Mouse (Mus musculus) heart, postnatal 10 days (tissue): ENCODE measurements around the gene Ush2a. TPM values are rescaled to one million over a fixed set of nuclear protein-coding genes. Genes with fewer than 3 reads are reported as not detected.

Source experiments
- DNase-seq, 2 experiments: peaks; one replicate each; pipeline ENCODE4 v3.0.0; 2021
- intact Hi-C: fragments of 180-260 bp; cut with DNase I; formaldehyde crosslinking; loops from one replicate; pipeline ENCODE4 v1.15.1; 2025
- total RNA-seq, 2 experiments: library from RNA; stranded (reverse); gene quantifications; 2 replicates each; pipeline ENCODE4 v1.2.3; 2021

Gene Ush2a
- total RNA-seq, 2 experiments from 2014 or later = 0.07 to 0.24 TPM

DNA sequence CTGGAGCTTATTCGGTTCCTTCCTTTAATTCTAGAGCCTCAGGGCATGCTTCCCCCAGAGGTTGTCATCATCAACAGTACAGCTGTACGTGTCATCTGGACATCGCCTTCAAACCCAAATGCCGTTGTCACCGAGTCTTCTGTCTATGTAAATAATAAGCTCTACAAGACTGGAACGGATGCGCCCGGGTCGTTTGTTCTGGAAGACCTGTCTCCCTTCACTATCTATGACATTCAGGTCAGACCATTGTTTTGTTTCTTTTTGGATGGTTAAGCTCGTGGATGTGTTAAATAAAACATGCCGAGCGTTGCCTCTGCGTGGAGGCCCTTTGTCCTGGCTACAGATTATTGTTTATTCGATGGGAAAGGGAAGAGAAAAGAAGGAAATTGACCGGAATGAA lies 493.2 kb downstream of the Ush2a start:
- DNase-seq = no peak
- intact Hi-C loops = no loop called here

DNA sequence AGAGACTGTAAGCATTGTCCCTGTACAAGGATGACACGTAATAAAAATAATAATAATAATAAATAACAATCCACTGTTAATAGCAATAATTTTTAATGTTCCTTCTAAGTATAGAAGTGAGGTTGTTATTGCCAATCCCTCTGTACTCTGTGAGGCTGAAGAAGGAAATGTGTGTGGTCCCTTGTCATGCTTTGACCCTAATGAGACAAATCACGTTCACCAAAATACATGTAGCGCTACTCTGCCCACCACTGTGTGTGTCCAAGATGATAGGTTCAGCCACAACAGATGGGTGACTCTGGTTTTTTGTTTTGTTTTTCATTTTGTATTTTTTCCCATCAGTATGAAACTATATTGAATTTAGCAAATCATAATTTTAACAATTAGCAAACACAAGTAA lies 498.7 kb downstream of the Ush2a start:
- intact Hi-C loops = no loop called here

DNA sequence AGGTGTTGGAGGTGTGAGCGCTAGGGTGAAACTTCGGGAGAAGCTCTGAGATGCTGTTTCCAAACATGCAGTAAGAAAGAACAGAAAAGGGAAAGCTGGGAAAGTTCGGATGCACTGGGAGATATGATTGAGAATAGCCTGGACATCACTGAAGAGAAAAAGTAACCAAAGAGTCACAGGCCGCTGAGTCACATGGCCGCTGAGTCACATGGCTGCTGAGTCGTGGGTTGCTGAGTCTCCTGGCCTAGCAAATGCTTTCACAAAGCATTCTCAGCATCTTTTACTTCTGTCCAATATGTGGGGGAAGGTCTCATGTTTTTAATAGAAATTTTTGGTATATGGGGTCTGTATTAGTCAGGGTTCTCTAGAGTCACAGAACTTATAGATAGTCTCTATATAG lies 500.6 kb downstream of the Ush2a start:
- intact Hi-C loops = no loop called here

More for the DNA sequence above, 498.7 kb downstream of the Ush2a start:
- DNase-seq = no peak

GRCm38 (mm10) chr1:188763761-188764160 lies 501.9 kb downstream of the Ush2a start:
- intact Hi-C loops = no loop called here
- DNase-seq = no peak

More for the DNA sequence above, 500.6 kb downstream of the Ush2a start:
- no peak for DNase-seq

GRCm38 (mm10) chr1:188770828-188771227 lies 509.0 kb downstream of the Ush2a start:
- intact Hi-C loops = no loop called here
- DNase-seq = no peak

DNA sequence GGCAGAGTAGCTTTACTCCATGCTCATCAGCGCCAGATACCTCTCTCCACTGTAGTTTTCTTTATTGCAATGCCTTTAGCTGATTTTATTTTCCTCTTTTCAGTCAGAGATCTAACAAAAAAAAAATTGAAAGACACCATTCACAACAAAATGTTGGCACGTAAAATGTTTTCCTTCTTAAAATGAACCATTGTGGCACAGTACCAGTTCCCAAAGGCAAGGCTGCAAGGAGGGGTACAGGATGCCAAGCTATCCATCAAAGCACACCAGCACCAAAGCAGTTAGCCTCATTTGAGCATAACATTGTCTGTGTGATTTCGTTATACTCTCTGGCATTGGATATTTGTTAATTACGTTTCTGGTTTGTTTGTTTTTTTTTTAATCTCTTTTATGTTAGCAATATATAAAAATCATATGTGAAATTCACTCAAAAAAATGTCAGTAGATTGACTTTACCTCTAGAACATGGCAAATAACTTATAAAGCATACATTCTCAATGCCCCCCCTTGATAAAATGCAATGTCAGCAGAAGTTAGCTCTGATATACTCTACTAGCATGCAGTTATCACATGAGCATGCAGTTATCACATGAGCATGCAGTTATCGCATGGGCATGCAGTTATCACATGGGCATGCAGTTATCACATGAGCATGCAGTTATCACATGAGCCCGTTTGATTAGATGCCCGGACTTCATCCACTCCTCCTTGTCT lies 510.9 kb downstream of the Ush2a start:
- intact Hi-C loops = no loop called here
- no peak for DNase-seq

GRCm38 (mm10) chr1:188773631-188774030 lies 511.8 kb downstream of the Ush2a start:
- intact Hi-C loops = no loop called here
- no peak for DNase-seq

DNA sequence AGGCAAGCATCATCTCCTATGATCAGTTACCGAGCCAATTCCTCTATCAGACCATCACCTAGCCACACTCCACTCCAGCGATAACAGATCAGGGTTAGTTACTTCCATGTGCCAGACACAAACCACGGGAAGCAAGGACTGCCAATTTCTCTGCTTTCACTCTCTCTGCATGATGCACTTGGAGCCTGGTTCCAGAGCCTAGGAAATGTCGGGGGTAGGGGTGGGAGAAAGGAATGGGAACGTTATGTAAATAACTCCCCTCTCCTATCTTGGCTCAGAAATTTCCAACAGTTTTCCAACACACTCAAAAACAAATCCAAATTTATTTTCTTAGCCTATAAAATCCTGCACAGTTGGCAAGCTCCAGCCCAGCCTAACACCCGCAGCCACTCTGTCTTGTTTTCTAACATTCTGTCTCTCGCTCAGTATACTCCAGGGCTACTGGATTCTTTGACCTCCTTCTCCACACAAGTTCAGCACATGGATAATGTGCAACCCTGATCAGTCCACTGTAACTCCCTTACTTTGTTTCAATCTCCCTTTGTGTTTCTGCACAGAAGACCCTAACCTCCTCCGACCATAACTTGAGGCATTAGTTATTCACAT lies 515.8 kb downstream of the Ush2a start:
- intact Hi-C loops = no loop called here
- DNase-seq = no peak

DNA sequence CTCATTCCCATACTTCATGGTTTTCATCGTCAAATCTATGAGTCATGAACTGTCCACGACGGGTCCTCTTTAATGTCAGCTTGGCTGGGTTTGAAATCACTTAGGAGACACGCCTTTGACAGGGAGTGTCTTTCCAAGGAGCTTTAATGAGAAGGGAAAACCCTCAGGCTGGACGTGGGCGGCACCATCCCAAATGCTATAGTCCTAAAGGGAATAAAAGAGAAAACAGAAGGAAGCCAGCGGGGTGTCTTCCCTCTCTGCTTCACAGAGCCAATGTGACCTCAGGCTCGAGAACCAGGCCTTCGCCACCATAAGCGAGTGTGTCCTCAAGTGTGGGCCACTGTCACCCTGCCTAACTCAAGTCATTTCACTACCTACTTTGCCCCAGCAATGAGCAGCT lies 523.2 kb downstream of the Ush2a start:
- no peak for DNase-seq
- intact Hi-C loops = no loop called here

DNA sequence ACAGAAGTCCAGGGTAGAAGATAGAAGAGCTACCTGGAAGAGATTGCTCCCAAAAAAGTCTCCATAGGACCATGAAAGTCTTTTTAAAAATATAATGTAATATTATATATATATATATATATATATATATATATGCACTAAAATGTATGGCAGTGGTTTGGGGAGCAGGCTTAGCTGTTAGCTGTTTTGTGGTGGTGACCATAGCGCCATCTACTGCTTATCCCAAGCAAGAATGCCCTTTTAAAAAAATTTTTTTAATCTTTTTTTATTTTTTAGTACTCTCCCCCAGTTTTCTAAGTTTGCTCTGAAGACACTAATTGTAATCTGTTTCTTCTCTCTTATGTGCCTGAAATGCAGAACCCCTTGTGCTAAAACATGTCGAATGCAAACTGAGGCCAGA lies 543.2 kb downstream of the Ush2a start:
- peak in 1 of 2 experiments; percentile 15 for DNase-seq
- intact Hi-C loops = no loop called here

DNA sequence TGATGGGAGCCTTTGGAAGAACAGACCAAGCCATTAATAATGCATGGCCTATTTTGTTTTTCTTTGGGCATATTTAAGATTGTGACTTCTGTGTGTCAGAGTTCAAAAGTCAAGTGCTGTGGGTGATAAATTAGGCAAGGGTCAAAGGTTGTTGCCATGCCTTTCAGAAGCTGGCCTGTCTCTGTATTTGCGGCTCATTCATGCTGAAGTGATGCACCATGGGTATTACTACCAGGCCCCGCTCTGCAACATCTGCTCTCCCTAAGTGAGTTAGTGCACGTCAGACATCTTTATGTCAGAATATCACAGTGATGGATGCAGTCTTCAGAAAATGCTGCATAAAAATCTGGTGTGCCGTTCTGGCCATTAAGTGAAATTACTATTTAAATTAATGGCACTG lies 544.0 kb downstream of the Ush2a start:
- intact Hi-C loops = no loop called here
- DNase-seq = no peak

DNA sequence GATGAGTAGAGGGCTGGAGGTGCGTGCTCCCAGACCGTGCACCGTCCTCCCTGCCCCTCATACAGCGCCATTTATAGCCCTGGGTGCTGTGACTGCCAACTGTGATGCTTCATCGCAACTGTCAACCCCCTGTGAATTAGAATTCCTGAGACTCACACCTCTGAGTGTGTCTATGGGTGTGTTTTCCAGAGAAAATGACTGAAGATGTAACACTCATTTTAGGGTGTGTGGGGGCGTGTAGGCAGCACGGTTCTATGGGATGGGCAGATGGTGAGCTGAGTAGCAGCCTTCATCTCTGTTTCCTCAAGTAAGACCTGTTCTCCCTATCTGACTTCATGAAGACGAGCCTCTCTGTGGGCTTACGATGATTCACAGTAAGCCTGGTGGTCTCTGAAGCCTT lies 548.8 kb downstream of the Ush2a start:
- DNase-seq = no peak
- intact Hi-C loops = no loop called here

DNA sequence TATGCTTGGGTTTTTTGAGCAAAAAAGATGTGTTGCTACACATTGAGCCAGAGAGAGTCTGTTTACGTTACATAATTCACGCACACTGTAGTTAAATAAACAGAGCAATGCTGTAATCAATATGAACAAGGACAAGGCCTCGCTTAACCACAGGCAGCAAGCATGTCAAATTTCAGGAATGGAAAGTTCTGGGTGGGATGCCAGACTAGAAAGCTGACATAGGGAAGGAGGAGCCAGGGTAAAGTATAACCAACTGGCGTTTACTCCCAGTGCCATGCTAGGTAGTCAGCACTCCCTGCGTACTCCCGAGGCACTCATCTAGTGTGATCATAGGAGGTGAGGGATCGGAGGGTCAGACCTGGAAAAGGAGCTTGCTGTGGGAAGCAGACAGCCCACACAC lies 553.2 kb downstream of the Ush2a start:
- intact Hi-C loops = no loop called here
- no peak for DNase-seq

GRCm38 (mm10) chr1:188824195-188824594 lies 562.4 kb downstream of the Ush2a start:
- intact Hi-C loops = no loop called here
- no peak for DNase-seq

GRCm38 (mm10) chr1:188824878-188825532 lies 563.2 kb downstream of the Ush2a start:
- intact Hi-C loops = no loop called here
- no peak for DNase-seq

DNA sequence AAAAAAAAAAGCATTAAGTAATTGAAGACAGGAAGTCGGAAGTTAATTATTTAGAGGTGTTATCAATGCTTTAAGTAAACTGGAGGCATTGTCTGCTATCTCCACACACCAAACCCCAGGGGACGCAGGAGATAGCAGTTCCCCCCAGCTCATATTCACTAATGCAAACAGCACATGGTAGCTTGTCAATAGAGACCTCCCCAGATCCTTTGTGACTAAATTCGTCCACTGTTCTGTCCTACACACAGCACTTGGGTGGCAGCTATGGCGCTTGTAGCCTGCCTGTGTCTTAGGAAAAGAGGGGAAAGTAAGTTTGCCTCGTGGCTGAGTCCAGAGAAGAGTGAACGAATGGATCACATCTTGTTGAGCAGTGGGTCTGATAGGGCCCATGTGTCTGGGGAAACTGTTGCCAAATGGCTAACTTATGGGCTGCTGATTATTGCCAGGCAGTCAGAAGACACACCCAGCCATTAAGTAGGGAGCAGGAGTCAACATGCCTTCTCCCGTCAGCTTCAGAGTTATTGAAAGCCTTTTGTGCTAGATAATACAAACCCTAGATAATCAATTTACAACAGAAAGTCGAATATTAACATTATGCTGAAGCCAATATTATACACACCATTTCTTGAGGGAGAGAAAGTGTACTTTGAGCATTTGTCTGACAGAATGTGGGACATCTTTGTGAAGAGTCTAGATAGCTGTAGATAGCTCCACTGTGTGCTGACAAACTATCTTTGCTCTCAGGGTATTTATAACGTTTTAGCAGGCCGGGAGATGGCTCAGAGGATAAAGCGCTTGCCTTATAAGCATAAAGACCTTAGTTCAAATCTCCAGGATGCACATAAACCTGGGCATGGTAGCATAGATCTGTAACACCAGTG lies 568.9 kb downstream of the Ush2a start:
- intact Hi-C loops = no loop called here
- DNase-seq = no peak

DNA sequence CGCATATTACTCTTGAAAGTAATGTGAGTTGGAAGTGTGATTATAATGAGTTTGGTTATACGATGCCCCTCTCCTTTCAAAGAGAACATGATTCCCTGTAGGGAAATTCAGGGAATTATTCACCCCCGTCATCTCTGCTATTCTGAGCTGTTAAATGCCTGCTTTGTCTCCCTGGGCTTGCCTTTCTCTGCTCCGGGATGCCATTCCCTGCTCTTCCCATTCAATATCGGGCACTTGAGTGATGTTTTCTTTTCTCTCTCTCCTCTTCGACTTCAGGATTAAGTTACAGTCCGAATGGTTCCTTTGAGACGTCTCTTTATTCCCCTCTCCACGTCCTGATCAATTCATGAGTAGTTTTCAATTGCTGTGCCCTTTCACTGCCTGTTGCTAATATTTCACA lies 572.1 kb downstream of the Ush2a start:
- DNase-seq = no peak
- intact Hi-C loops = no loop called here

- no peak for DNase-seq
- intact Hi-C loops = no loop called here
Observed at GRCm38 (mm10) chr1:188834770-188835169, 572.9 kb downstream of the Ush2a start.

GRCm38 (mm10) chr1:188837613-188838295 lies 575.9 kb downstream of the Ush2a start:
- no peak for DNase-seq
- intact Hi-C loops = no loop called here

- intact Hi-C loops = no loop called here
- DNase-seq = no peak
Observed at GRCm38 (mm10) chr1:188847242-188847641, 585.4 kb downstream of the Ush2a start.

DNA sequence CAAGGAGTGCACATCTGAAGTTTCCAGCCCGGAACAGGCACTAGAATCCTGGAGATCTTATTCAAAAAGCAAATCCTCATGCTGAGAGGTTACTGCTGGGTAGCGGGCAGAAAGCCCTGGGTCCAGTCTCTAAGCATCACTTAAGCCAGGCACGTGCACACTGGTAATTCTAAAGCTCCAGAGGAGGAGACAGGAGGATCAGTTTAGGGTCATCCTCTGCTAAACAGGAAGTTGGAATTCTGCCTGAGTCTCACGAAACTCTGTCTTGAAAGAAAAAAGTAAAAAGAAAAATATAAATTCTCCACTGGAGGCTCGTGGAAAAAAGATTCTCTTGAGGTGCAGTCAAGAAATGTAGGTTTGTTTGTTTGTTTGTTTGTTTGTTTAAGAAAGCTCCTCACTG lies 591.0 kb downstream of the Ush2a start:
- intact Hi-C loops = no loop called here
- DNase-seq = no peak
